Mouse (Mus musculus): ENCODE measurements around the gene Pfn3. TPM values are rescaled to one million over a fixed set of nuclear protein-coding genes. Genes with fewer than 3 reads are reported as not detected.
A peak's percentile ranks its signal among the peaks of the same experiment; 100 is the strongest.
"Not testable (repeated sequence)": the region's sequence is repeated elsewhere in the genome, so short reads cannot be mapped to it uniquely, and the experiment has no call there.

The Pfn3 gene
- polyA plus RNA-seq, 1 experiment = not detected

GRCm38 (mm10) chr13:55446483-55447105 is 31.6 kb upstream of the Pfn3 start:
- no peaks in the 10 kb centered on the region for H3K9me3 ChIP-seq (replicated peaks; ENCODE audit: control insufficient read depth, insufficient read depth, low read length, poor library complexity, severe bottlenecking)
- H3K4me1 ChIP-seq (ENCODE audit: control insufficient read depth, insufficient read depth, low read length) = peaks cover 12% of the 10 kb centered on the region
- H3K36me3 ChIP-seq (ENCODE audit: control insufficient read depth, insufficient read depth, low read length, poor library complexity, severe bottlenecking) = peaks cover 9% of the 10 kb centered on the region
- no peak overlapping the region for H3K27ac ChIP-seq (ENCODE audit: insufficient read depth, low read length)
- no peak for TF ChIP-seq EP300 (IDR thresholded peaks at IDR 0.05; ENCODE audit: insufficient read depth, low read depth, low read length)
- no peak for TF ChIP-seq CTCF (IDR thresholded peaks at IDR 0.05; ENCODE audit: low read depth, low read length)
- no peak for TF ChIP-seq POLR2A (IDR thresholded peaks at IDR 0.05; ENCODE audit: insufficient read depth, low read length)
- no peaks in the 10 kb centered on the region for H3K27me3 ChIP-seq (ENCODE audit: control insufficient read depth, insufficient read depth, low read length, poor library complexity, severe bottlenecking)
- no peak overlapping the region for H3K9ac ChIP-seq (ENCODE audit: low read depth, poor library complexity, severe bottlenecking)
- no peak overlapping the region; the same call in 1 of the 2 replicates for H3K4me3 ChIP-seq (ENCODE audit: low read depth, low read length)

DNA sequence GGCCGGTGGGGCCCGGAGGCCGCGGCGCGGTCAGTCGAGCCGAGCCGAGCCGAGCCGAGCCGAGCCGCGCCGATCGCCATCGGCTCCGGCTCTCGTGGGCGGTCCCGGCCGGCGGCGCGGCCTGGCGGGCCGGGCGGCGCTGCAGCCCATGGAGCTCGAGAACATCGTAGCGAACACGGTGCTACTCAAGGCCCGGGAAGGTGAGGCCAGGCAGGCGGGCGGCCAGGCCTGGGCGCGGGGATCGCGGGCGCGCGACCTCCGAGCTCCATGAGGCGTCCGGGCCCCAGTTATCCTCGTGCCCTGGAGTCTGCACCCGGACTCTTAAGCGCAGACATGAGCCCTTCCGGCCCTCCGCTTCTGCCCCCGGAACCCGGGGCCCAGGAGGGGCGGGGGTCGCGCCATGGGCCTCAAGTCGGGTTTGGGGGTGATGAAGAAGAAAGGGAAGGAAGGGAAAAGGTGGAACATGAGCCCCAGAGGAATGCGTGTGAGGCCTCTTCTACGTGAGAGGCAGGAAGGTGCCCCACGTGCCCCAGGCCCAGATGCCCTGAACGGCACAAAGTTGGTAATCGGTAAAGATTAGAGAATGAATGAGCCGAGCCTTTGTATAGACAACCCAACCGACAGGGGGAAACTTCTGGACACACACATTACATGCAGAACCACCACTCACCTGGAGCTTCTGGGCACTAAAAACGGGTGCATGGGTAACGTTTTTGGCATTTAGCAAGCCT is 30.5 kb upstream of the Pfn3 start:
- H3K4me1 ChIP-seq (ENCODE audit: control insufficient read depth, insufficient read depth, low read length) = peaks cover 12% of the 10 kb centered on the region
- peak overlapping the region; percentile 96 for H3K4me3 ChIP-seq (ENCODE audit: low read depth, low read length)
- TF ChIP-seq EP300 (IDR thresholded peaks at IDR 0.05; ENCODE audit: insufficient read depth, low read depth, low read length) (no peak), POLR2A (IDR thresholded peaks at IDR 0.05; ENCODE audit: insufficient read depth, low read length) (no peak), CTCF (IDR thresholded peaks at IDR 0.05; ENCODE audit: low read depth, low read length) (no peak)
- H3K9me3 ChIP-seq (replicated peaks; ENCODE audit: control insufficient read depth, insufficient read depth, low read length, poor library complexity, severe bottlenecking) = no peaks in the 10 kb centered on the region
- no peaks in the 10 kb centered on the region for H3K27me3 ChIP-seq (ENCODE audit: control insufficient read depth, insufficient read depth, low read length, poor library complexity, severe bottlenecking)
- peak overlapping the region; percentile 46 for H3K27ac ChIP-seq (ENCODE audit: insufficient read depth, low read length)
- peak overlapping the region; percentile 98 for H3K9ac ChIP-seq (ENCODE audit: low read depth, poor library complexity, severe bottlenecking)
- 0 out of 2 replicates have a peak, but pooled peaks cover 2% of the 10 kb centered on the region for H3K36me3 ChIP-seq (ENCODE audit: control insufficient read depth, insufficient read depth, low read length, poor library complexity, severe bottlenecking)

DNA sequence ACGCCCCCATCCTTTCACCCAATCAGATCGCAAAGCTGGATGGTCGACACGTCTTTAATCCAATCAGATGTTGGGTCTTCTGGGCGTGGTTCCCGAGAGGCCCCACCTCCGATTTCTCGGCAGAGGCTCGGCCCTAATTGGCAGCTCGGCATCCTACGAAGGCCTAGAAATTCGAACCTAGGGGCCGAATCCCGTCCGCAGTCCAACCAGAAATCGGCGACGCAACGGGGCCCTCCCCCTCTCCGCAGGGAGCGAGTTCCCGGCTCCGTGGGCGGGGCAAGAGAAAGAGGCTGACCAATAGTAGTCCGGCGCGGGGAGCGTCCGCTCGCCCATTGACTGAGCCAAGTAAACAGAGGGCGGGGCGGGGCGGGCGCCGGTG is 29.9 kb upstream of the Pfn3 start, which contains the start of gene Grk6:
Grk6 (plus strand) TSS at position 136 of the 379 bp plus-strand sequence.
- no peaks in the 10 kb centered on the region for H3K36me3 ChIP-seq (ENCODE audit: control insufficient read depth, insufficient read depth, low read length, poor library complexity, severe bottlenecking)
- H3K9me3 ChIP-seq (replicated peaks; ENCODE audit: control insufficient read depth, insufficient read depth, low read length, poor library complexity, severe bottlenecking) = no peaks in the 10 kb centered on the region
- H3K27me3 ChIP-seq (ENCODE audit: control insufficient read depth, insufficient read depth, low read length, poor library complexity, severe bottlenecking) = no peaks in the 10 kb centered on the region
- peaks cover 12% of the 10 kb centered on the region for H3K4me1 ChIP-seq (ENCODE audit: control insufficient read depth, insufficient read depth, low read length)
- H3K27ac ChIP-seq (ENCODE audit: insufficient read depth, low read length) = peak within 1 kb of the TSS; percentile 89
- peak within 1 kb of the TSS; percentile 96 for H3K4me3 ChIP-seq (ENCODE audit: low read depth, low read length)
- peak within 1 kb of the TSS; percentile 98 for H3K9ac ChIP-seq (ENCODE audit: low read depth, poor library complexity, severe bottlenecking)
- TF ChIP-seq CTCF (IDR thresholded peaks at IDR 0.05; ENCODE audit: low read depth, low read length) = no peak
- TF ChIP-seq POLR2A (IDR thresholded peaks at IDR 0.05; ENCODE audit: insufficient read depth, low read length) = no peak
- TF ChIP-seq EP300 (IDR thresholded peaks at IDR 0.05; ENCODE audit: insufficient read depth, low read depth, low read length) = no peak

- Histone ChIP-seq H3K4me3 (ENCODE audit: low read depth, low read length) (peak overlapping the region; percentile 90), H3K27me3 (ENCODE audit: control insufficient read depth, insufficient read depth, low read length, poor library complexity, severe bottlenecking) (no peaks in the 10 kb centered on the region), H3K27ac (ENCODE audit: insufficient read depth, low read length) (peak overlapping the region; percentile 89), H3K36me3 (ENCODE audit: control insufficient read depth, insufficient read depth, low read length, poor library complexity, severe bottlenecking) (no peaks in the 10 kb centered on the region), H3K9me3 (replicated peaks; ENCODE audit: control insufficient read depth, insufficient read depth, low read length, poor library complexity, severe bottlenecking) (no peaks in the 10 kb centered on the region), H3K4me1 (ENCODE audit: control insufficient read depth, insufficient read depth, low read length) (peaks cover 10% of the 10 kb centered on the region), H3K9ac (ENCODE audit: low read depth, poor library complexity, severe bottlenecking) (peak overlapping the region; percentile 69)
- TF ChIP-seq EP300 (IDR thresholded peaks at IDR 0.05; ENCODE audit: insufficient read depth, low read depth, low read length) = no peak
- no peak for TF ChIP-seq POLR2A (IDR thresholded peaks at IDR 0.05; ENCODE audit: insufficient read depth, low read length)
- TF ChIP-seq CTCF (IDR thresholded peaks at IDR 0.05; ENCODE audit: low read depth, low read length) = no peak
Measured at GRCm38 (mm10) chr13:55444286-55444936, 29.4 kb upstream of the Pfn3 start.

DNA sequence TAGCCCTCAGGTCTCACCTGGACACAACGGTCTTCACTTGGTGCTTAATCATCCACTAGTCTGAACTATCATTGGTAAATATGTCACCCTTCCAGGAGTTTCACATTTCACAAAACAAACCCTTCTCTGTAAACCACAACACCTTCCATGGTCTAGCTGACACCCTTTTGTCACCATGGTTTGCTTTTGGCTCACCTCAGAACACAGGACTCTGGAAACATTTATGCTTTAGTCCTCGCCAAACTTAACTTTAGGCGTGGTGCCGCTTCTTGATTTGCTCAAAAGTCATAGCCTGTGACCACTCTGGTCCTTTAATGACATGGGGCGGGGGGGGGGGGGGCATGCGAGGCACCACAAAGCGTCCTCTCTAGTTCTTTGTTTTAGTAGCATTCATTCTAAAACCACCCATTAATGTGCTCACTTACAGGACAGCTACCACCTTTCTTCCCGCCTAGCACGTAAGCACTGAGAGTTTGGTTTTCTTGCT is 28.8 kb upstream of the Pfn3 start:
- Histone ChIP-seq H3K27ac (ENCODE audit: insufficient read depth, low read length) (peak overlapping the region; percentile 73), H3K4me1 (ENCODE audit: control insufficient read depth, insufficient read depth, low read length) (peaks cover 10% of the 10 kb centered on the region), H3K36me3 (ENCODE audit: control insufficient read depth, insufficient read depth, low read length, poor library complexity, severe bottlenecking) (no peaks in the 10 kb centered on the region), H3K9me3 (replicated peaks; ENCODE audit: control insufficient read depth, insufficient read depth, low read length, poor library complexity, severe bottlenecking) (no peaks in the 10 kb centered on the region), H3K27me3 (ENCODE audit: control insufficient read depth, insufficient read depth, low read length, poor library complexity, severe bottlenecking) (no peaks in the 10 kb centered on the region), H3K9ac (ENCODE audit: low read depth, poor library complexity, severe bottlenecking) (peak overlapping the region; percentile 69), H3K4me3 (ENCODE audit: low read depth, low read length) (peak overlapping the region; percentile 90)
- TF ChIP-seq POLR2A (IDR thresholded peaks at IDR 0.05; ENCODE audit: insufficient read depth, low read length) (no peak), CTCF (IDR thresholded peaks at IDR 0.05; ENCODE audit: low read depth, low read length) (no peak), EP300 (IDR thresholded peaks at IDR 0.05; ENCODE audit: insufficient read depth, low read depth, low read length) (no peak)

GRCm38 (mm10) chr13:55437111-55437629 is 22.1 kb upstream of the Pfn3 start:
- not testable (repeated sequence) for H3K27ac ChIP-seq (ENCODE audit: insufficient read depth, low read length); H3K4me1 ChIP-seq (ENCODE audit: control insufficient read depth, insufficient read depth, low read length); H3K27me3 ChIP-seq (ENCODE audit: control insufficient read depth, insufficient read depth, low read length, poor library complexity, severe bottlenecking); H3K9ac ChIP-seq (ENCODE audit: low read depth, poor library complexity, severe bottlenecking); H3K9me3 ChIP-seq (replicated peaks; ENCODE audit: control insufficient read depth, insufficient read depth, low read length, poor library complexity, severe bottlenecking); H3K4me3 ChIP-seq (ENCODE audit: low read depth, low read length); H3K36me3 ChIP-seq (ENCODE audit: control insufficient read depth, insufficient read depth, low read length, poor library complexity, severe bottlenecking)

Data from ES-Bruce4 (cell line).